Mouse (Mus musculus) duodenum, adult 2 months (tissue): ENCODE results near the gene Ccl1. TPM values are rescaled to one million over a fixed set of nuclear protein-coding genes. Genes with fewer than 3 reads are reported as not detected.

ENCODE experiments used
- polyA plus RNA-seq: library from polyadenylated mRNA; depleted of rRNA; stranded (reverse); fragments of >200 nt; gene quantifications from 2 replicates; pipeline ENCODE4 v1.2.3, GENCODE M21; 2012; ENCODE audit warnings: low replicate concordance; rRNA removed

The Ccl1 gene
- polyA plus RNA-seq: not detected in 2 replicates

DNA sequence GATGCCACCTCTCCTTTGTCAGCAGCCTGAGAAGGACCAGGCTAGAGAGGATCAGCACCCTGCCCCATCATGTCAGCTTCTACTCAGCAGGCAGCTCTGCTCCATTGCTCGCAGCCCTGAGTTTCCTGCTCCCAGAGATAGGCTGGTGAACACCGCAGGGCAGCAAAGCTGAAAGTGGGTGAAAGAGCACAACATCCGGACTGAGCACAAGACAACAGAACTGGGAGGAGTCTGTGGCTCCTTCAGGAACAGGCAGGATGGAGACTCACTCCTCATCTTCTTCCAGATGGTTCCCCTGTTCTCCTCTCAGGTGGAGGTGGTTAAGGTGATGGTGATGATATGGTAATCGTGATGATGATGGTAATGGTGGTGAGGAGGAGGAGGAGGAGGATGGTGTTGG is at the start of gene Ccl1:
Gene Ccl1 (minus strand): TSS at position 101 of the 400 bp plus-strand sequence.

Other genes with a start within 250 kb of the Ccl1 start
- gene Ccl11, start 247.9 kb downstream of the Ccl1 start, polyA plus RNA-seq: 13.1 and 38.8 TPM in 2 replicates
- gene Ccl12, start 203.8 kb downstream of the Ccl1 start, polyA plus RNA-seq: 0.36 and 1.7 TPM in 2 replicates
- gene Ccl8, start 190.5 kb downstream of the Ccl1 start, polyA plus RNA-seq: 0.40 and 0.47 TPM in 2 replicates
- gene Tmem132e, start 83.2 kb upstream of the Ccl1 start, polyA plus RNA-seq: 2.1 and 2.6 TPM in 2 replicates